Mouse (Mus musculus) testis, adult 2 months (tissue): ENCODE measurements around the gene Cachd1. TPM values are rescaled to one million over a fixed set of nuclear protein-coding genes. Genes with fewer than 3 reads are reported as not detected.
A peak's percentile ranks its signal among the peaks of the same experiment; 100 is the strongest.

Experiments
- H3K27ac ChIP-seq: fragments of 200-500 bp; 2 replicates; pipeline ENCODE4 v1.5.1; 2012; ENCODE audit warnings: low read depth, low read length; ENCODE audit not compliant: control insufficient read depth, insufficient read depth
- H3K27me3 ChIP-seq: fragments of 200-500 bp; 2 replicates; pipeline ENCODE4 v1.6.1; 2012; ENCODE audit warnings: mild to moderate bottlenecking, low read length, moderate library complexity; ENCODE audit not compliant: control insufficient read depth, insufficient read depth
- H3K36me3 ChIP-seq: fragments of 200-500 bp; 2 replicates; pipeline ENCODE4 v1.6.1; 2012; ENCODE audit warnings: mild to moderate bottlenecking, low read length; ENCODE audit not compliant: control insufficient read depth, insufficient read depth
- H3K4me1 ChIP-seq: fragments of 200-500 bp; 2 replicates; pipeline ENCODE4 v1.6.1; 2012; ENCODE audit warnings: low read length; ENCODE audit not compliant: control insufficient read depth, insufficient read depth
- H3K4me3 ChIP-seq: fragments of 200-500 bp; 2 replicates; pipeline ENCODE4 v1.5.1; 2012; ENCODE audit warnings: low read depth, mild to moderate bottlenecking, low read length, moderate library complexity, mixed read lengths; ENCODE audit not compliant: control insufficient read depth
- CTCF ChIP-seq: fragments of 200-500 bp; IDR thresholded peaks from 2 replicates; pipeline ENCODE4 v1.5.1; 2012; ENCODE audit warnings: low read depth, mild to moderate bottlenecking, inconsistent platforms, low read length, moderate library complexity; ENCODE audit not compliant: control insufficient read depth, insufficient read depth, insufficient replicate concordance
- POLR2A ChIP-seq: fragments of 200-500 bp; IDR thresholded peaks from 2 replicates; pipeline ENCODE4 v1.6.1; 2012; ENCODE audit warnings: low read depth, mild to moderate bottlenecking, inconsistent platforms, low read length, moderate library complexity; ENCODE audit not compliant: control insufficient read depth
- polyA plus RNA-seq: library from polyadenylated mRNA; depleted of rRNA; stranded (reverse); fragments of >200 nt; gene quantifications from 2 replicates; pipeline ENCODE4 v1.2.3, GENCODE M21; 2012

The Cachd1 gene
- polyA plus RNA-seq, 1 experiment = 10.0 TPM

- Histone ChIP-seq H3K4me1 (no peaks in the 10 kb centered on the region), H3K27ac (no peak overlapping the region), H3K36me3 (no peaks in the 10 kb centered on the region), H3K27me3 (no peaks in the 10 kb centered on the region), H3K4me3 (no peak overlapping the region)
- TF ChIP-seq POLR2A (no peak), CTCF (no peak)
These were observed 20.0 kb upstream of the Cachd1 start for GRCm38 (mm10) chr4:100756499-100756898.

GRCm38 (mm10) chr4:100758265-100758898 lies 18.1 kb upstream of the Cachd1 start:
- Histone ChIP-seq H3K36me3 (no peaks in the 10 kb centered on the region), H3K4me3 (no peak overlapping the region), H3K4me1 (no peaks in the 10 kb centered on the region), H3K27me3 (no peaks in the 10 kb centered on the region), H3K27ac (no peak overlapping the region)
- TF ChIP-seq CTCF = no peak
- TF ChIP-seq POLR2A = no peak

- TF ChIP-seq CTCF (no peak), POLR2A (no peak)
- no peak overlapping the region for H3K4me3 ChIP-seq
- H3K27me3 ChIP-seq = no peaks in the 10 kb centered on the region
- H3K27ac ChIP-seq = no peak overlapping the region
- no peaks in the 10 kb centered on the region for H3K4me1 ChIP-seq
- H3K36me3 ChIP-seq = no peaks in the 10 kb centered on the region
These were observed 16.9 kb upstream of the Cachd1 start for GRCm38 (mm10) chr4:100759603-100760002.

- Histone ChIP-seq H3K27me3 (no peaks in the 10 kb centered on the region), H3K4me3 (no peak overlapping the region), H3K4me1 (no peaks in the 10 kb centered on the region), H3K36me3 (no peaks in the 10 kb centered on the region), H3K27ac (no peak overlapping the region)
- TF ChIP-seq POLR2A (no peak), CTCF (no peak)
These were observed 16.1 kb upstream of the Cachd1 start for GRCm38 (mm10) chr4:100760416-100760815.

GRCm38 (mm10) chr4:100768606-100769005 lies 7.9 kb upstream of the Cachd1 start:
- H3K4me1 ChIP-seq = no peaks in the 10 kb centered on the region
- no peaks in the 10 kb centered on the region for H3K27me3 ChIP-seq
- H3K36me3 ChIP-seq = no peaks in the 10 kb centered on the region
- H3K27ac ChIP-seq = no peak overlapping the region
- TF ChIP-seq POLR2A (no peak), CTCF (no peak)
- H3K4me3 ChIP-seq = no peak overlapping the region

GRCm38 (mm10) chr4:100776871-100777375 lies 448 bp downstream of the Cachd1 start:
- H3K4me3 ChIP-seq = peak overlapping the region; percentile 30
- no peak overlapping the region for H3K27ac ChIP-seq
- TF ChIP-seq CTCF = no peak
- TF ChIP-seq POLR2A = no peak
- peaks cover 9% of the 10 kb centered on the region for H3K4me1 ChIP-seq
- no peaks in the 10 kb centered on the region for H3K27me3 ChIP-seq
- no peaks in the 10 kb centered on the region for H3K36me3 ChIP-seq

- H3K4me3 ChIP-seq = peak overlapping the region; percentile 30
These were observed 1.0 kb downstream of the Cachd1 start for GRCm38 (mm10) chr4:100777376-100778041.

GRCm38 (mm10) chr4:100778082-100778481 lies 1.6 kb downstream of the Cachd1 start:
- H3K4me3 ChIP-seq = no peak overlapping the region; the same call in 1 of the 2 replicates
- no peak overlapping the region for H3K27ac ChIP-seq
- TF ChIP-seq POLR2A (no peak), CTCF (no peak)
- H3K36me3 ChIP-seq = no peaks in the 10 kb centered on the region
- no peaks in the 10 kb centered on the region for H3K27me3 ChIP-seq
- H3K4me1 ChIP-seq = peaks cover 9% of the 10 kb centered on the region

More at GRCm38 (mm10) chr4:100777376-100778041, 1.0 kb downstream of the Cachd1 start:
- no peaks in the 10 kb centered on the region for H3K27me3 ChIP-seq
- peaks cover 9% of the 10 kb centered on the region for H3K4me1 ChIP-seq
- no peaks in the 10 kb centered on the region for H3K36me3 ChIP-seq
- no peak for TF ChIP-seq CTCF
- no peak for TF ChIP-seq POLR2A
- no peak overlapping the region for H3K27ac ChIP-seq
